Mouse (Mus musculus): ENCODE data around the gene Kpna6.

GRCm38 (mm10) chr4:129624281-129625028, 48.1 kb downstream of the Kpna6 start:
- TF ChIP-seq POLR2A (IDR thresholded peaks at IDR 0.05; ENCODE audit: insufficient read depth, low read length) (no peak), CTCF (IDR thresholded peaks at IDR 0.05; ENCODE audit: low read depth, low read length) (no peak)
